Mouse (Mus musculus) stomach, embryonic 16.5 days (tissue): ENCODE results near the gene 2700097O09Rik. TPM values are rescaled to one million over a fixed set of nuclear protein-coding genes. Genes with fewer than 3 reads are reported as not detected.

Source experiments
- ATAC-seq: fragments of 200-750 bp; cut with Nextera tagmentation; 2 replicates; pipeline ENCODE4 v1.8.0; 2017; ENCODE audit warnings: moderate number of reproducible peaks, moderate TSS enrichment; ENCODE audit not compliant: insufficient read depth, low FRiP score
- H3K27ac ChIP-seq: fragments of 300-500 bp; sonication (generic); 2 replicates; pipeline ENCODE4 v1.5.1; 2014; ENCODE audit warnings: low read length
- H3K27me3 ChIP-seq: fragments of 300-500 bp; sonication (generic); 2 replicates; pipeline ENCODE4 v1.6.1; 2014; ENCODE audit warnings: low read length, control low read depth, mixed read lengths; ENCODE audit not compliant: control insufficient read depth, insufficient read depth
- H3K36me3 ChIP-seq: fragments of 300-500 bp; sonication (generic); 2 replicates; pipeline ENCODE4 v1.6.1; 2014; ENCODE audit warnings: low read length; ENCODE audit not compliant: control insufficient read depth, insufficient read depth
- H3K4me1 ChIP-seq: fragments of 300-500 bp; sonication (generic); 2 replicates; pipeline ENCODE4 v1.6.1; 2014; ENCODE audit warnings: low read length, control low read depth, mixed read lengths; ENCODE audit not compliant: control insufficient read depth, insufficient read depth
- H3K4me2 ChIP-seq: fragments of 300-500 bp; sonication (generic); 2 replicates; pipeline ENCODE4 v1.6.1; 2014; ENCODE audit warnings: low read depth, low read length, mixed read lengths
- H3K4me3 ChIP-seq: fragments of 300-500 bp; sonication (generic); replicated peaks from 2 replicates; pipeline ENCODE4 v1.5.1; 2014; ENCODE audit warnings: mild to moderate bottlenecking, low read length
- H3K9ac ChIP-seq: fragments of 300-500 bp; sonication (generic); 2 replicates; pipeline ENCODE4 v1.6.1; 2014; ENCODE audit warnings: low read length
- H3K9me3 ChIP-seq: fragments of 300-500 bp; sonication (generic); replicated peaks from 2 replicates; pipeline ENCODE4 v1.6.1; 2016; ENCODE audit warnings: low read length, control low read depth; ENCODE audit not compliant: control insufficient read depth
- WGBS: fragments of 180-500 bp; shearing (Covaris S2); extraction: QIAGEN DNeasy Blood & Tissue Kit; methylation state at CpG from one replicate; pipeline ENCODE4 v1.1.7; 2014; 5-methylcytosine and 5-hydroxymethylcytosine counted together
- polyA plus RNA-seq: library from polyadenylated mRNA; unstranded; fragments of >200 nt; fragmentation: Nextera tagmentation; extraction: Ambion mirVana; gene quantifications from 2 replicates; pipeline ENCODE4 v1.2.1, GENCODE M21; 2015

2700097O09Rik gene
- polyA plus RNA-seq, 1 experiment from 2014 or later = 32.9 TPM

GRCm38 (mm10) chr12:54998411-54998810, 81.5 kb downstream of the 2700097O09Rik start:
- Histone ChIP-seq H3K4me3 (no peak overlapping the region), H3K4me2 (no peak overlapping the region), H3K27me3 (no peaks in the 10 kb centered on the region), H3K9me3 (no peaks in the 10 kb centered on the region), H3K36me3 (no peaks in the 10 kb centered on the region), H3K27ac (no peak overlapping the region), H3K9ac (no peak overlapping the region), H3K4me1 (no peaks in the 10 kb centered on the region)
- 69% methylated on average over 5 of the region's 5 CpGs for WGBS
- no peak for ATAC-seq

GRCm38 (mm10) chr12:54996979-54997474, 82.9 kb downstream of the 2700097O09Rik start:
- no peak overlapping the region for H3K4me2 ChIP-seq
- no peaks in the 10 kb centered on the region for H3K9me3 ChIP-seq
- no peak overlapping the region for H3K27ac ChIP-seq
- H3K4me1 ChIP-seq = no peaks in the 10 kb centered on the region
- H3K9ac ChIP-seq = no peak overlapping the region
- WGBS = 82% methylated on average over 6 of the region's 6 CpGs
- no peak overlapping the region for H3K4me3 ChIP-seq
- H3K36me3 ChIP-seq = no peaks in the 10 kb centered on the region
- H3K27me3 ChIP-seq = no peaks in the 10 kb centered on the region
- ATAC-seq = no peak

GRCm38 (mm10) chr12:54995965-54996364, 83.9 kb downstream of the 2700097O09Rik start:
- no peak for ATAC-seq
- Histone ChIP-seq H3K9ac (no peak overlapping the region), H3K36me3 (no peaks in the 10 kb centered on the region), H3K27me3 (no peaks in the 10 kb centered on the region), H3K4me2 (no peak overlapping the region), H3K4me3 (no peak overlapping the region), H3K9me3 (no peaks in the 10 kb centered on the region), H3K4me1 (no peaks in the 10 kb centered on the region), H3K27ac (no peak overlapping the region)
- 59% methylated on average over 3 of the region's 3 CpGs for WGBS

Other genes with a start within 250 kb of the 2700097O09Rik start
- 179 and 211 TPM in 2 replicates for gene Cfl2, start 217.2 kb downstream of the 2700097O09Rik start, polyA plus RNA-seq
- gene Gm20403, start 93.6 kb downstream of the 2700097O09Rik start, polyA plus RNA-seq = not detected in 2 replicates
- gene Baz1a, start 65.8 kb downstream of the 2700097O09Rik start, polyA plus RNA-seq = 16.4 and 18.0 TPM in 2 replicates
- 184 and 189 TPM in 2 replicates for gene Srp54a, start 152 bp upstream of the 2700097O09Rik start, polyA plus RNA-seq
- 30.9 and 31.3 TPM in 2 replicates for gene Fam177a, start 44.4 kb upstream of the 2700097O09Rik start, polyA plus RNA-seq
- 55.6 and 62.1 TPM in 2 replicates for gene Srp54b, start 75.0 kb upstream of the 2700097O09Rik start, polyA plus RNA-seq
- not detected in 2 replicates for gene 1700047I17Rik2, start 119.5 kb upstream of the 2700097O09Rik start, polyA plus RNA-seq
- 77.0 and 79.6 TPM in 2 replicates for gene Srp54c, start 150.1 kb upstream of the 2700097O09Rik start, polyA plus RNA-seq
- gene 1110008L16Rik, start 219.5 kb upstream of the 2700097O09Rik start, polyA plus RNA-seq = 22.5 and 23.9 TPM in 2 replicates
- gene Ppp2r3c, start 222.9 kb upstream of the 2700097O09Rik start, polyA plus RNA-seq = 10.6 and 10.9 TPM in 2 replicates